Mouse (Mus musculus): ENCODE results near the gene Chst15.

Chst15 gene

GRCm38 (mm10) chr7:132213460-132213859, 103.6 kb downstream of the Chst15 start:
- DNase-seq = peak; percentile 66

- peak; percentile 90 for DNase-seq
Observed at GRCm38 (mm10) chr7:132211920-132212701, 104.9 kb downstream of the Chst15 start.

GRCm38 (mm10) chr7:132210616-132211015, 106.4 kb downstream of the Chst15 start:
- DNase-seq = no peak

- DNase-seq = no peak
Observed at GRCm38 (mm10) chr7:132208946-132209651, 107.9 kb downstream of the Chst15 start.

- no peak for DNase-seq
Observed at GRCm38 (mm10) chr7:132204073-132204612, 112.9 kb downstream of the Chst15 start.

- no peak for DNase-seq
Observed at GRCm38 (mm10) chr7:132199686-132200085, 117.3 kb downstream of the Chst15 start.

GRCm38 (mm10) chr7:132198806-132199205, 118.2 kb downstream of the Chst15 start:
- no peak for DNase-seq

GRCm38 (mm10) chr7:132197817-132198475, 119.1 kb downstream of the Chst15 start:
- DNase-seq = no peak

- no peak for DNase-seq
Observed at GRCm38 (mm10) chr7:132196581-132196980, 120.4 kb downstream of the Chst15 start.

GRCm38 (mm10) chr7:132193606-132194005, 123.4 kb downstream of the Chst15 start:
- no peak for DNase-seq

GRCm38 (mm10) chr7:132187456-132187855, 129.6 kb downstream of the Chst15 start:
- DNase-seq = no peak

All from cerebellum, adult 9-11 months (tissue).